Mouse (Mus musculus) liver, postnatal 0 days (tissue): ENCODE results near the gene Arhgef19.

ENCODE experiments used
- CTCF ChIP-seq: sonication (generic); IDR thresholded peaks from 2 replicates; pipeline ENCODE4 v1.5.1; 2016; ENCODE audit warnings: antibody characterized with exemption, low read depth
- EP300 ChIP-seq: IDR thresholded peaks from 2 replicates; pipeline ENCODE4 v1.6.1; 2016; ENCODE audit warnings: antibody characterized with exemption, low read depth, mild to moderate bottlenecking

GRCm38 (mm10) chr4:141269080-141269479, 29.8 kb downstream of the Arhgef19 start:
- peak; percentile 51 for TF ChIP-seq CTCF
- no peak for TF ChIP-seq EP300
